Mouse (Mus musculus) hindbrain, embryonic 10.5 days (tissue): Measurements from ENCODE around the gene Canx. TPM values are rescaled to one million over a fixed set of nuclear protein-coding genes. Genes with fewer than 3 reads are reported as not detected.

Source experiments
- DNase-seq: peaks from one replicate; pipeline ENCODE4 v3.0.0-alpha.2; 2017; ENCODE audit warnings: low spot score
- H3K27ac ChIP-seq: fragments of 300-500 bp; sonication (generic); 2 replicates; pipeline ENCODE4 v1.5.1; 2016; ENCODE audit warnings: mild to moderate bottlenecking, moderate library complexity
- H3K27me3 ChIP-seq: fragments of 300-500 bp; sonication (generic); 2 replicates; pipeline ENCODE4 v1.6.1; 2016; ENCODE audit warnings: mild to moderate bottlenecking; ENCODE audit not compliant: poor library complexity, insufficient read depth, severe bottlenecking
- H3K36me3 ChIP-seq: fragments of 300-500 bp; sonication (generic); 2 replicates; pipeline ENCODE4 v1.6.1; 2016; ENCODE audit warnings: mild to moderate bottlenecking, moderate library complexity
- H3K4me1 ChIP-seq: fragments of 300-500 bp; sonication (generic); replicated peaks from 2 replicates; pipeline ENCODE4 v1.6.1; 2016; ENCODE audit warnings: mild to moderate bottlenecking
- H3K4me3 ChIP-seq: fragments of 300-500 bp; sonication (generic); 2 replicates; pipeline ENCODE4 v1.5.1; 2016; ENCODE audit warnings: mild to moderate bottlenecking, moderate library complexity
- H3K9me3 ChIP-seq: fragments of 300-500 bp; sonication (generic); 2 replicates; pipeline ENCODE4 v1.6.1; 2016; ENCODE audit warnings: mild to moderate bottlenecking, moderate library complexity
- WGBS: fragments of 180-500 bp; shearing (Covaris S2); methylation state at CpG from one replicate; pipeline ENCODE4 v1.1.7; 2016; 5-methylcytosine and 5-hydroxymethylcytosine counted together
- microRNA counts: library from miRNA; unstranded; fragments of <30 nt; microRNA quantifications from one replicate; lab custom pipeline; 2017
- polyA plus RNA-seq: library from polyadenylated mRNA; unstranded; fragments of >200 nt; fragmentation: Nextera tagmentation; extraction: Ambion mirVana; gene quantifications from 2 replicates; pipeline ENCODE4 v1.2.1, GENCODE M21; 2016

Gene Canx
- polyA plus RNA-seq, 1 experiment from 2014 or later = 242 TPM

GRCm38 (mm10) chr11:50262020-50262419 is 63.5 kb downstream of the Canx start:
- H3K36me3 ChIP-seq = peaks cover 99% of the 10 kb centered on the region
- DNase-seq = no peak
- H3K27ac ChIP-seq = no peak overlapping the region
- no peaks in the 10 kb centered on the region for H3K27me3 ChIP-seq
- H3K4me1 ChIP-seq = no peaks in the 10 kb centered on the region
- no peaks in the 10 kb centered on the region for H3K9me3 ChIP-seq
- H3K4me3 ChIP-seq = no peak overlapping the region
- 97% methylated on average over 4 of the region's 4 CpGs for WGBS

GRCm38 (mm10) chr11:50258310-50258709 is 67.2 kb downstream of the Canx start:
- Histone ChIP-seq H3K27ac (no peak overlapping the region), H3K4me1 (peaks cover 10% of the 10 kb centered on the region), H3K27me3 (no peaks in the 10 kb centered on the region), H3K9me3 (no peaks in the 10 kb centered on the region), H3K4me3 (no peak overlapping the region), H3K36me3 (peaks cover 89% of the 10 kb centered on the region)
- WGBS = 92% methylated on average over 7 of the region's 7 CpGs
- DNase-seq = no peak

DNA sequence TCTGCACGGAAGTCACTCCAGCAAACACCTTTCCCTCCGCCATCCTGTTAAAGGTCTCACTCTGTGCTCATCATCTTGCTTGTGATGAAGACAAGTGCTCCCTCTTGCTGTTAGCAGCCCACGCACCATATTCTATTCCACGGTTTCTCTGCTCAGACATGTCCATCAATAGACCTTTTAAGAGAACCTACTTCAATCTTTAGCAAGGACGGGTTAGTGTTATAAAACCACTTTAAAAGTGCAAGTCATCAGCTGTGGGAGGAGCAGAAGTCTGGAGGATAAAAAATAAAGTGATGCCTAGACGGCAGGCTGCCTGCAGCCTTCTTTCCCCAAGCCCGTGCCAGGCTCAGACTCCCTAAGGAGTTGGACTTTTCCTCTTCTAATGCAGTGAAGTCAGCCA is 68.9 kb downstream of the Canx start:
- Histone ChIP-seq H3K27me3 (no peaks in the 10 kb centered on the region), H3K4me3 (no peak overlapping the region), H3K36me3 (peaks cover 72% of the 10 kb centered on the region), H3K9me3 (no peaks in the 10 kb centered on the region), H3K4me1 (peaks cover 26% of the 10 kb centered on the region), H3K27ac (no peak overlapping the region)
- WGBS = 91% methylated on average over 7 of the region's 7 CpGs
- DNase-seq = no peak

DNA sequence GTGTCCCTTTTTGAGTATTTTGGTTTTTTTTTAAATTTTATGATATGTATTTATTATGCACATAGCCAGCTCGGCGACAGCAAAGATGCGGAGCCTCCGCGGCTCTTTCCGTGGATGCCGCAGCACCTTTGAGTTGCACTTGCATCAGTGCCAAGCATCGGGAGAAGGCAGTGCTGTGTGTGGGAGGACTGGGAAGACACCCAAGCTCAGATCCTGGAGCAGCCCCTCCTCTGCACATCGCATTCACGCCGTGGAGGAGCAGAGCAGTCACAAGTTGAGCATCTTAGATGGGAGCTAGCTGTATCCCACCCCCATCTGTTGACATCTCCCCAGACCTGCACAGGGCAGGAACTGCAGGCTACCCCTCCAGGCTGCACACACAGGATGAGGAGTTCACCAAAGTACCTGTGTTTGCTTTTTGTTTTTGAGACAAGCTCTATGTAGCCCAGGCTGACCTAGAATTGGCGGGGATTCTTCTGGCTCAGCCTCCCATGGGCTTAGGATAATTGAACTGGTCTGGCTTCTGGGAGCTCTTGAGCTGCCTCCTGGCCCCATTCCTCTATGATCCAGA is 71.4 kb downstream of the Canx start:
- no peaks in the 10 kb centered on the region for H3K9me3 ChIP-seq
- H3K4me1 ChIP-seq = peaks cover 28% of the 10 kb centered on the region
- no peak overlapping the region for H3K27ac ChIP-seq
- H3K4me3 ChIP-seq = no peak overlapping the region
- peaks cover 47% of the 10 kb centered on the region for H3K36me3 ChIP-seq
- no peaks in the 10 kb centered on the region for H3K27me3 ChIP-seq
- WGBS = 84% methylated on average over 12 of the region's 12 CpGs
- no peak for DNase-seq

GRCm38 (mm10) chr11:50253393-50253792 is 72.1 kb downstream of the Canx start:
- no peaks in the 10 kb centered on the region for H3K9me3 ChIP-seq
- WGBS = 71% methylated on average over 1 of the region's 1 CpGs
- H3K27ac ChIP-seq = no peak overlapping the region
- H3K27me3 ChIP-seq = no peaks in the 10 kb centered on the region
- H3K4me1 ChIP-seq = peaks cover 28% of the 10 kb centered on the region
- DNase-seq = no peak
- H3K36me3 ChIP-seq = peaks cover 40% of the 10 kb centered on the region
- no peak overlapping the region for H3K4me3 ChIP-seq

GRCm38 (mm10) chr11:50252684-50253265 is 72.7 kb downstream of the Canx start:
- no peaks in the 10 kb centered on the region for H3K27me3 ChIP-seq
- peak; percentile 24 for DNase-seq
- 71% methylated on average over 11 of the region's 11 CpGs for WGBS
- H3K36me3 ChIP-seq = peaks cover 34% of the 10 kb centered on the region
- no peaks in the 10 kb centered on the region for H3K9me3 ChIP-seq
- H3K4me3 ChIP-seq = no peak overlapping the region
- H3K27ac ChIP-seq = peak overlapping the region; percentile 75
- H3K4me1 ChIP-seq = peaks cover 28% of the 10 kb centered on the region

- WGBS = 63% methylated on average over 3 of the region's 3 CpGs
- Histone ChIP-seq H3K27ac (peak overlapping the region; percentile 75), H3K9me3 (no peaks in the 10 kb centered on the region), H3K4me3 (no peak overlapping the region), H3K4me1 (peaks cover 28% of the 10 kb centered on the region), H3K36me3 (peaks cover 27% of the 10 kb centered on the region), H3K27me3 (no peaks in the 10 kb centered on the region)
- peak; percentile 47 for DNase-seq
Observed at GRCm38 (mm10) chr11:50252166-50252565, 73.3 kb downstream of the Canx start.

DNA sequence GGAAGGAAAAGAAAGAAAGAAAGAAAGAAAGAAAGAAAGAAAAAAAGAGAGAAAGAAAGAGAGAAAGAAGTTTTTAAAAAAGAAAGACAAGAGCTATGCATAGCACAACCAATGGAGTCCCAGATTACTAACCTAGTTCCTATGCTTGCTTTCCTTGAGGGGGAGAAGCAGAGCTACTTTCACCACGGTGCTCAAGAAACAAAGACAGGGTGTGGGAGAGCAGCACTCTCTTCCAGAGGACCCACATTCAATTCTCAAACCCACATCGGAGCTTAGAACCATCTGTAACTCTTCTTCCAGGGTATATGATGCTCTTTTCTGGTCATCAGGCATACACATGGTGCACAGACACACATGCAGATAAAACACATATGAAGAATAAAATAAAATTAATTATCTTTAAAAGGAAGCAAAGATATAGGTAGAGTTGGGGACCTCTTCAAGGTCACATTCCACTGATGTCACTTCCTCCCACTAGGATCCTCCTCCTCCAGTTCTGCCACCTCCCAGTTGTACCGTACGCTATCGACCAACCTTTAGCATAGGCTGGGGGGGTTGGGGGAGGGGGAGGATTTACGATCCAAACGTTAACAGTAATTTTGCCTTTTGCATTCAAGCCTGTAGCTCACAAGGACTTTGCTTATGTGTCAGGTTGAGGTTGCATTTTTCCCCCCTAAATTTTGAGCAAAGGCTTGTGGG is 76.9 kb downstream of the Canx start:
- Histone ChIP-seq H3K36me3 (no peaks in the 10 kb centered on the region), H3K4me3 (no peak overlapping the region), H3K27ac (no peak overlapping the region), H3K27me3 (no peaks in the 10 kb centered on the region), H3K4me1 (peaks cover 21% of the 10 kb centered on the region), H3K9me3 (no peaks in the 10 kb centered on the region)
- DNase-seq = no peak
- WGBS = 82% methylated on average over 7 of the region's 7 CpGs

GRCm38 (mm10) chr11:50245269-50245668 is 80.2 kb downstream of the Canx start:
- DNase-seq = no peak
- no peaks in the 10 kb centered on the region for H3K27me3 ChIP-seq
- H3K4me1 ChIP-seq = no peaks in the 10 kb centered on the region
- H3K27ac ChIP-seq = no peak overlapping the region
- 60% methylated on average over 5 of the region's 5 CpGs for WGBS
- no peaks in the 10 kb centered on the region for H3K36me3 ChIP-seq
- no peak overlapping the region for H3K4me3 ChIP-seq
- no peaks in the 10 kb centered on the region for H3K9me3 ChIP-seq

MicroRNA genes within 50 kb of the gene (microRNA counts, 519-probe panel; counts per million panel counts)
- 3,243 counts per million, percentile 83 among the panel's probes with 10 or more counts for microRNA mmu-miR-804 (lab: Ali Mortazavi, UCI)

Other genes starting within 250 kb of the Canx start
- gene Tbc1d9b, start 194.3 kb downstream of the Canx start, polyA plus RNA-seq = 39.3 and 40.9 TPM in 2 replicates
- gene Mrnip, start 151.2 kb downstream of the Canx start, polyA plus RNA-seq = 23.1 and 26.1 TPM in 2 replicates
- 147 and 210 TPM in 2 replicates for gene Sqstm1, start 114.8 kb downstream of the Canx start, polyA plus RNA-seq
- 21.5 and 29.9 TPM in 2 replicates for gene Mgat4b, start 114.8 kb downstream of the Canx start, polyA plus RNA-seq
- 1.4 and 1.8 TPM in 2 replicates for gene Ltc4s, start 87.1 kb downstream of the Canx start, polyA plus RNA-seq
- 4.7 and 5.9 TPM in 2 replicates for gene Maml1, start 33.4 kb downstream of the Canx start, polyA plus RNA-seq
- 0.24 TPM in 1 of 2 replicates, not detected in the other for gene Cby3, start 28.8 kb upstream of the Canx start, polyA plus RNA-seq
- 502 and 622 TPM in 2 replicates for gene Hnrnph1, start 51.3 kb upstream of the Canx start, polyA plus RNA-seq
- 20.9 and 22.5 TPM in 2 replicates for gene Rufy1, start 105.5 kb upstream of the Canx start, polyA plus RNA-seq